Mouse (Mus musculus) hematopoietic stem cell, adult 5-6 weeks (primary cell): ENCODE data around the gene Baz1b. TPM values are rescaled to one million over a fixed set of nuclear protein-coding genes. Genes with fewer than 3 reads are reported as not detected.

Experiments used
- ATAC-seq, 2 experiments: fragments of 125-278 bp in 1 of 2; replicated peaks in 1 of 2; 2 replicates each; pipeline ENCODE4 v1.8.0; 2016 to 2017; ENCODE audit warnings: inconsistent platforms in 2 of 2, mild to moderate bottlenecking in 2 of 2, moderate number of reproducible peaks in 2 of 2, low read depth in 1 of 2, moderate TSS enrichment in 1 of 2; ENCODE audit not compliant: low FRiP score in 2 of 2, poor library complexity in 2 of 2, severe bottlenecking in 2 of 2, insufficient read depth in 1 of 2, low TSS enrichment in 1 of 2
- total RNA-seq: library from RNA; stranded (forward); fragments of 172-1452, 232-1000 nt; gene quantifications from 2 replicates; pipeline ENCODE4 v1.2.3, GENCODE M21; 2017

The Baz1b gene
- 159 and 184 TPM in 2 replicates for total RNA-seq

DNA sequence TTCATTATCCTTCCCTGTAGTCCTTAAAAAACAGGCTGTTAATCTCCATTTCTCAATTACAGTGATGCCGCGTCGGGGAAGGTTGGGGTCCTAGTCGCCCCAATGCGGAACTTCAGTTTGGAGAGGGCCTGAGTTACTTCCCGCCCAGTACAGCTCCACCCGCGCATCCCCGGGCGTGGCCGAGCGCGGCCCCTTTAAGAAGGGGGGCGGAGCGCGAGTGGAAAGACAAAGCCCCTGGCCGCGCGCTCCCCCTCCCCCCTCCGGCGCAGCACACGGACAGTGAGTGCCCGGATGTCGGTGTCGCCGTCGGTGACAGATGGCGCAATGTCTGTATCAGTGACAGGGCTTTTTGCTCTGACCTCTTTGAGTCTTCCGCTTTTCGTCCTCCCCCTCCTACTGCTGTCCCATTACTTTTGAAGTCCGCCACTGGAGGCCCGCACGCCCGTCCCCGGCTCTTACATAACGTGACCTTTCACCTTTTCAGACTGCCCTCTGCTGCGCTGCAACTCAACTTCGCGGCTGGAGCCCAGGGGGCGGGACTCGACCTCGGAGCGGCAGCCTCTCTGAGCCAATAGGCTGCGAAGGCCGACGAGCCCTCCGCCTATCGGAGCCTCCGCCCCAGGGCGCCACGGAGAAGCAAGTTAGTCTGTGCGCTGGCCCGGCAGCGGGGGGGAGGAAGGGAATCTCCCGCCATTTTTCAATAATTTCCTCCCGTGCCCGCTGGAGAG, at the start of gene Baz1b:
Baz1b (plus strand) TSS at position 644 of the 728 bp plus-strand sequence.
- peak; percentile 96 to 97 for ATAC-seq

DNA sequence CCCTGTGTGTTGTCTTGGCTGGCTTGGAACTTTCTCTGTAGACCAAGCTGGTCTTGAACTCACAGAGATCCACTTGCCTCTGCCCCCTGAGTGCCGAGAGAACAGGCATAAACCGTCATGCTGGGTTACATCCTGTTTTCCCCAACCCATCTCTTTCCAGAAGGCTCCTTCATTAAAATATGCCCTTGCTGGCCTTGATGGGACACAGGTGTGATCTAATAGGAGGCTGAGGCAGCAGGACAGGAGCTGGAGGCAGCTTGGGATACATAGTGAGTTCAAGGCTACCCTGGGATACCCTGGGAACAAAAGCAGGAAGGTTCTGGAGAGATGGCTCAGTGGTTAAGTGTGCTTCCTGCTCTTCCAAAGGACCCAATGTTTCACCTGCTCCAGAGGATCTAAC, 47.2 kb upstream of the Baz1b start:
- ATAC-seq = no peak

DNA sequence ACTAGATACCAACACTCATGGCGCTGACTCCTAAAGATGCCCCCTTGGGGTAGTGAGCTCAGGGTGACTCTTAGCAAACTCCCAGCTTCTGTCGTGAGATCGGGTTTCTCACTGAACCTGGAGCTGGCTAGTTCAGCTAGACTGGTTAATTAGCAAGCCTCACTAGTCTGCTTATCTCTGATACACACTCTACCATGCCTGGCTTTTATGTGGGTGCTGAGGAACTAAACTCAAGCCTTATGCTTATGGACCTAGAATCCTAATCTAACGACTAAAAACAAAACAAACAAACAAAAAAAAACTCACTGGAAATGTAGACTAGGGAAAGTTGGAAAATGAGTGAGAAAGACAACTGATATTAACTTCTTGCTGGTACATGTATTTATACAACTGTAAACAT, 42.6 kb upstream of the Baz1b start:
- ATAC-seq = no peak

DNA sequence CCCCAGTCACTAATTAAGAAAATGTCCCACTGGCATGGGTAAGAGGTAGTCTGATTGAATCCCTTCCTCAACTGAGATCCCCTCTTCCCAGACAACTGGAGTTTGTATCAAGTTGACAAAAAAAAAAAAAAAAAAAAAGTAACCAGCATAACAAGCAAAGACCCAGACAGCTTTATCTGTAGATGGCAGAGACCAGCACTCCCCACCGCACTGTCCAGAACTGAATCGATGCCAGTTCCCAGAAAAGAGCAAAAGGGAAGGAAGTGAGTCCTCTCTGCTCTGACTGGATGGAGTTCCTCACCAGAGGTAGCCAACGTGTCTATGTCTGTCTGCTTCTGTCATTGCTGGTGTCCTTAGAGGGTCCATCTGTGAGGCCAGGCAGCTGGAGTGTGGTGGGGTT, 41.5 kb upstream of the Baz1b start:
- no peak for ATAC-seq

DNA sequence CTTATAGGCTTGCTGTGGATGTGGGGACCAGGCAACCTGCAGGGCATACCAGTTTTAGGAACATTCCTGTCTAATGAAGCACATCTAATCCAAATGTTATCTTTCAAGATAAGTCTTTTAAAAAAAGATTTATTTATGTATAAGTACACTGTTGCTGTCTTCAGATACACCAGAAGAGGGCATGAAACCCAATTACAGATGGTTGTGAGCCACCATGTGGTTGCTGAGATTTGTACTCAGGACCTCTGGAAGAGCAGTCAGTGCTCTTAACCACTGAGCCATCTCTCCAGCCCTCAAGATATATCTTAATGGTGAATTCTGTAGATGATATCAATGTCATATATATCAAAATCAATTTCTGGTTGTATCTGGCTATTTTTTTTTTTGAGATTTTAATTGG, 41.1 kb upstream of the Baz1b start:
- no peak for ATAC-seq

DNA sequence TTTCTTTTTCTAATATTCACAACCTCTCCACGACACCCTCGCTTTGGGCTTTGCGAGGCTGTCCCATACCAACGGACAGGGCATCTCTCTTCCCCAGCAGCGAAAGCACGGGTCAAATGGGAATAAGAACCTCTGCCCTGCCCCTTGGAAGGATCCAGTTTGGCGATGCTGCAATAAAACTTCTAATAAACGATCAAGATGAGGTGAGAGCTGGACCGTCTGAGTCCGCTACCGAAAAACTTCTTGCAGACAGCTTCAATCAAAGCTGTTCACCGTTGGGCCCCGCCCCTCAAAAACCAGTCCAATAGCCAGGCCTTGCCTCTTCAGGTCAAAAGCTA, 38.4 kb upstream of the Baz1b start:
- no peak for ATAC-seq

DNA sequence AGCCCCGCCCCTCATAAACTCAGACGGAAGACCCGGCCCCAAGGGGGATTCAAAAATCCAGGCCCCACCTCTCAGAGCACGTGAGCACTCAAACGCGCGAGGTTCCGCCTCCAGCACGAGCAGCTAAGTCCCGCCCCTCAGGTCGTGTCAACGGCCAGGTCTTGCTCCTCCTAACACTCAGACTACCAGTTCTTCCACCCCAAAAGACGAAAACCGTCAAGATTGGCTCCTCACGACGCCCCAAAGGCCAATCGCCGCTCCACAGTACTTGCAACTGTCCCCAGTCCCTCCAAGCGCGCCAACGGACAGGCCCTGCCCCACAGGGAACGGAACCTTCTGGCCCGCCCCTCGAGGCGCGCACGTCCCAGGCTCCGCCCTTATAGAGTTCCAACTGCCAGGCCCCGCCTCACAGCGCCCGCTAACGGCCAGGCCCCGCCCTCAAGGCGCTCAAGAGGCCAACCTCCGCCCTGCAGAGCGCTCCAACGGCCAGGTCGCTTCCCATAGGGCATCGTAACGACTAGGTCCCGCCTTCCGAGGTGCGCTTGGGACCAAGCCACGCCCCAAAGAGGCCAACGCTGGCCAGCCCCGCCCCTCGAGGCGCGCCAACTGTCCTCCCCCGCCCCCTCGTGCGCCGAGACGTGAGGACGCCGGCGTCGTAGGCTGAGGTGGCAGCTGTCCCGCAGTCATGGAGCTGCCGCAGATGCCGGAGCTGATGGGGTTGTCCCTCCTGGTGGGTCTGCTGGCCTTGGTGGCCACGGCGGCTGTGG, 37.8 kb upstream of the Baz1b start, which contains the start of gene Tbl2:
Tbl2 (plus strand) TSS at position 605 of the 767 bp plus-strand sequence.
- peak; percentile 92 to 95 for ATAC-seq

DNA sequence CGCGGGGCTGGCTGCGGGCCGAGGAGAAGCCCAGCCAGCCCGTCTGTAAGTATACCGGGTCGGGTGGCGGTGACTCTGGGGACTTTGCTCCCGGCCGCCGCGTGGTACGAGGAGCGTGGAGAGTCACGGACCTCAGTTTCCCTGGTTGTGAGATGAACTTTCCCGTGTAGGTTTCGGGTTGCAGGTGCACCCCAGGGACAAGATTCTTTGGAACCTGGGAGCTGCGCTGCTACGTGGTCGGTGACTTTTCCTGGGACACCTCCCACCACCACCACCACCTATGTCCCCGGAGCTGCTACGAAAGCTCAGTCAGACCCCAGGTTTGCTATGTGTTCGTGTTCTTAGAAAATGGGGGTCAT, 37.3 kb upstream of the Baz1b start:
- no peak for ATAC-seq

DNA sequence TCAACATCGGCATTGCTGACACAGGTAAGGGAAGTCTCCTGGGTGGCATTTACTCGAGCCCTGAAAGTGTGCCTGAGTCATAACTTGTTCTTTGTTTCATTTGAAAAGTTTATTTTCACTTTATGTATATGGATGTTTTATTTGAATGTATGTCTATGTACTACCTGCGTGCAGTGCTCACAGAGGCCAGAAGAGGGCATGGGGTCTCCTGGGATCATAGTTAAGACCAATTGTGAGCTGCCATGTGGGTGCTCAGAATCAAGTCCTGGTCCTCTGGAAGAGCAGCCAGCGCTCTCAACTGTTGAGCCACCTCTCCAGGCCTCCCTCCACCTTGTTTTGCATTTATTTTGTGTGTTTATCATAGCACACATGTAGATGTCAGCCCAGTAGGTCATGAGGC, 30.6 kb upstream of the Baz1b start:
- no peak for ATAC-seq

DNA sequence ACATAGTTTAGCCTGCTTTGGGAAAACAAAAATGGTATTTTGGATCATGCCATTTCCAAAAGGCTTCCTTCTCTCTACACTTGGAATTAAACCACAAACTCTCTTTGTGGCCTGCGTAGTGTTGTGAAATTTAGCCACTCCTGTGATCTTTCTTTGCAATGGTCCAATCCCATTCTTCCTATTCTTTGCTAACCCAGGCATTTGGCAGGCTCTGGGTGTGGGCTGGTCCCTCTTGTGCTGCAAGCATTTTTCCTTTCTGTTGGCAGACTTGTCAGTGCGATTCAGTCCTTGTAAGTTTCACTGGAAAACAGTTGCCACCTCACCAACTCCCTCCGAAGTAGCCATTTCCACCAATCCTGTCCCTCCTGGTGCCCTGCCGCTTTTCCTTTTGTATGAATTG, 25.8 kb upstream of the Baz1b start:
- ATAC-seq = no peak

DNA sequence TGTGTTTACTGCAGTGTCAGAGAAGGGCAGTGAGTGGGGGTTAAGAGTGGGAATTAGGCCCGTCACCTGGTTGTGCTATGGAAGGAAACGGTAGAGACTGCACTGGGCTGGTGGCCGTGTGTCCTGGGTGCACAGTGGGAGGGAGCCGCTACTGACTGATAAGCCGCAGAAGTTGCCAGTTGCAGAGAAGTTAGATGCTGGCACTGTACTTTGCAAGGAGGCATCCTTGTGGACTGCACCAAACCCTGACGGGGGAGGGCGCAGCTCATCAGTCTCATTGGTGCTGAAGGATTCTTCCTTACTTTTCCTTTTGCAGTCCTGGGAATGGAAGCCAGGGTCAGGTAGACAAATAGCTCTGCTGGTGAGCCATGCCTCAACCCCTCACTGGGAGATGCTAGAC, 25.4 kb upstream of the Baz1b start:
- no peak for ATAC-seq

DNA sequence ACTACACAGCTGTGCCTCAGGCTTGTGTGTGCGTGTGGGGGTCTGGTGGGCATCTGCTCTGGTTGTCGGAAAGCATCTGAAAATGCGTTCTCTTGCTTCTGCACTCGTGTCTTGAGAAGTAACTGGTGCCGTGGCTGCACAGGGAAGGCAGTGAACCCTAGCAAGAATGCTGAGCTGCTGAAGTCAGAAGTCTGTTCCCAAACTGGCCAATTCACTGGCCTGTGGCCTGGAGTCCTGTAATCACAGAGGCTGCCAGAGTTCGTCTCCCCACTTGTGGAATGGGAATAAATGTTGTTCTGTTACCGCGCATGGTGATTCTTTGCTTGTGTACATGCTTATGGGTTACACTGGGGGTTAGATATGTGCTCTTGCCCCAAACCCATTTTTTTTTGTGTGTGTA, 24.7 kb upstream of the Baz1b start:
- ATAC-seq = no peak

DNA sequence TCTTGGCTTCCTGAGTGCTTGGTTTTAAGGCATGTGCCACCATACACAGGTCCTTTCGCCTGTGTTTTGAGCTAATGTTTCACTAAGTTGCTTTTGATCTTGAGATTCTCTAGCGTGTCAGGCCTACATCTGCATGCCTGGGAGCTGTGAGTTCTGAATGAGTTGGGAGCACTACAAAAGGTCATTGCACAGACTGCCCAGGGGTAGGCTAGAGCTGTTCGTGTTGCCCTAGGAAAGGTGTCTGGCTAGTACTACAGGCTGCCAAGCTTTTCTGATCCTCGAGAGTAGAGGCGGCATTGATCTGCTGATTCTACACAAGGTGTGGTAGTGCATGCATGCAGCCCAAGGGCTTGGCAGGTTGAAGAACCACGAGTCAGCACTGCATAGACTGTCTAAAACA, 24.2 kb upstream of the Baz1b start:
- ATAC-seq = no peak

DNA sequence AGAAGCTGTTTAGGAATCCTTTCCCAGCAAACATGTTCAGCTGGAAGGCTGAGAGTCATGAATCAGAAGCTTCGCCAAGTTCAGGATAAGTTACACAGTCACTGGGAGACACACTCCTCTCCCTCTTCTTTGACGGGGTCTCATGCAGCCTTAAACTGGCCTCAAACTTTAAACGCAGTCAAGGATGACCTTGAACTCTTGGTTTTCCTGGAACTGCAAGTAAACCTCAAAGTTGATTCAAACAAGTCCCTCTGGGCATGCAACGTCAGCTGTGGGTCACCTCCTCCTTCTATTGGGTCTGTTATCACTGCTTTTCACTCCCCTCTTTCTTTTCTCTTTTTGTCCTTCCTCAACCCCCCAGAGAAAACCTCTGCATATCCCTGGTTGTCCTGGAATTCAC, 20.2 kb upstream of the Baz1b start:
- no peak for ATAC-seq

DNA sequence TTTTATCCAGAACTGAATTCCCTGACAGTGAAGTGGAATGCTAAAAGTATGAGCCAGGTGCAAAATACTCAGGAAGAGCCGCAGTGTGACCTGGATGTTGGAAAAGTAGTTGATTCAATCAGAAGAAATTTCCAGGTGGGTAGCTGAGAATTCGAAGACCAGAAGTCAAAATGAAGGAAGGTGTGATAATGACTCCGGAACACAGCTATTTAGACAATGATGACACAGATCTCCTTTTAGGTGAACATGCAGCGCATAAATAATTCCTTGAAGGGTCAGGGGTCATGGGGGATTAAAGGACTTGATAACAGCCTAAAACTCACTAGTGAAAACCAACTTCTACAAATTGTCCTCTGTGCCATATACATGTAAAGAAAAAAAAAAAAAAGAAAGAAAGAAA, 19.6 kb upstream of the Baz1b start:
- ATAC-seq = no peak

DNA sequence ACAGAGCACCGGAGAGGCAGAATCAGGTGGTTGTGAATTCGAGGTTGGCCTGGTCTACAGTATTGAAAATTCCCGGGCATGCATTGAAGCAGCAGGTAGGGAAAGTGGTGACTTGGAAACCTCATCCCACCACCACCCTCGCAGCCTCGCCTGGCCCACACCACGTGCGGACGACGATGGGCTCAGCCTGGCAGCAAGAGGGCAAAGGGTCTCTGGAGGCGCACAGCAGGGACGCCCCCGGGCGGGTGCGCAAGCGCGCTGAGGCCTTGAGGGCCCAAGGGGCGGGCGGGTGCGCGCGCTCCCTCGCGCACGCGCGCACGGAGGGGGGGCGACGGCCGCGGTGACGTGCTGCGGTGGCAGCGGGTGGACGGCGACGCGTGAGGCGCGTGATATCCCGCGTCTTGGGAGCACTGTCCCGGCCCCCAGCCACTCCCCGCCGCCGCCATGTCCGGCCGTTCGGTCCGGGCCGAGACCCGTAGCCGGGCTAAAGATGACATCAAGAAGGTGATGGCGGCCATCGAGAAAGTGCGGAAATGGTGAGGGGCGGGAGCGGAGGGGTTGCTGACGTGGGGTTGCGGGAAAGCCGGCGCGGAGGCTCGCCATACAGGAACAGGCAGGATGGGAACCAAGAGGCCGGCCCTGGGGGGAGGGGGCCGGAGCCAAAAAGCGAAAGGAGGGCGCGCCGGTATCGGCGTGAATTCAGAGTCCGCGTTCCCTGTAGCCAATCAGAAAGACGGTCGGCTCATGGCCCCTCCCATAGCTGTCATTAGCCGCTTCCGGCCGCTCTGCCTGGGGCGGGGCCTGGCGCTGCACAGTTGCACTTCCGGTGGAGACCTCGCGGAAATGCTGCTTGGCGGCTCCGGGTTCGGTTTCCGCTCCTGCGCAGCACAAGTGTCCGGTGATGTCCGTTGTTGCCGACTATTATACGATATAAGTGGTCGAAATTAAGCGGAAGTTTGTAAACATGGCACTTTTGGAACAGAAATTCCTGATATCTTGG, 18.7 kb upstream of the Baz1b start, which contains the start of gene Bcl7b:
Bcl7b (plus strand) TSS at position 221 of the 1,000 bp plus-strand sequence.
- peak; percentile 95 to 96 for ATAC-seq

DNA sequence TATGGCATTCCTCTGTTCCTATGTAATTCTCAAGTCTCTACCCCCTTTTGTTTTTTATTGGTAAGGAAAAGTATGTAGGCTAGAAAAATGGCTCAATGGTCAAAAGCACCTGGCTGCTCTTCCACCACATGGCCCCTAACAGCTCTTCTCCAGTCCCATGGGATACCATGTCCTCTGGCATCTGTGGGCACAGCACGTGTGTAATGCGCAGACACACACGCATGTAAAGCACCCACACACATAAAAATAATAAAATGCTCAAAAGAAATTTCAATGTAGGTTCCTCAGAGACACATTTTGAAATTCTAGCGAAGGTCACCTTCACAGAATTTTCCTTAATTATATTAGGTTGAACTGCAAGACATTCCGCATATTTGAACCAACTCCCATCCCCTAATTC, 17.6 kb upstream of the Baz1b start:
- ATAC-seq = no peak

DNA sequence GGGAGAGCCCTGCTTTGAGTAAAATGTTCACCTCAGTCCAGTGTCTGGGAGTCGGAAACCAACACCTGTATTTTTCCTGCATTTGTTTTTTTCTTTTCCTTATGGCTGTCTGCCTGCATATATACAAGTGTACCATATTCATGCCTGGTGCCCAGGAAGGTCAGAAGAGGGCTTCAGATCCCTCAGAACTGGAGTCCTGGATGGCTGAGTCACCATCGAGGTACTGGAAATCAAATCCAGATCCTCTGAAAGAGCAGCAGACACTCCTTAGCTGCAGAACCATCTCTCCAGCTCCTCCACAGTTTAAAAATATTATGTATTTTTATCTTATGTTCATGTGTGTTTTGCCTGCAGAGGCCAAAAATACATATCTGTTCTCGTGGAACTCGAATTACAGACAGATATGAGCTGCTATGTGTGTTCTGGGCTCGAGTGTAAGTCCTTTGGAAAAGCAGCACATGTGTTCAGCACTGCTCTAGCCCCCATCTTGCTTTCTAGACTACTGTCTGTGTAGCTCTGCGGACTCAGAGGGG, 15.3 kb upstream of the Baz1b start:
- ATAC-seq = no peak
